Mouse (Mus musculus) cerebellum, adult 18-20 months (tissue): ENCODE data around the gene Gm20517.
"Not testable (repeated sequence)": the region's sequence is repeated elsewhere in the genome, so short reads cannot be mapped to it uniquely, and the experiment has no call there.

Experiments
- DNase-seq, 2 experiments: peaks; one replicate each; pipeline ENCODE4 v3.0.0; 2021

Gene Gm20517

DNA sequence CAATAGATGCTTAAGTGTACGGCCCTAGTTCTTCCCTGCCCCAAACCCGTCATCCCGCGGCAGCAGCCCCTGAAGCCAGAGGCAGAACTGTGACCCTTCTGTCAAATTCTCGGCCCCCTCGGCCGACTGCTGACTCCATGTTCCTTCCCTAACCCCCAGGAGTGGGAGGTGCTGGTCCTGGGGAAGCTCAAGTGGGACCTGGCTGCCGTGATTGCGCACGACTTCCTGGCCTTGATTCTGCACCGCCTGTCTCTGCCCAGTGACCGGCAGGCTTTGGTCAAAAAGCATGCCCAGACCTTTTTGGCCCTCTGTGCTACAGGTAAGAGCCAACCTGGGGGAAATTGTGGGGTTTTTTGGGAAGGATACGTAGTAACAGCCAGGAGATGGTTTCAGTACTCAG, 14.1 kb upstream of the Gm20517 start:
- no peak for DNase-seq

GRCm38 (mm10) chr17:47597838-47598579, 13.4 kb upstream of the Gm20517 start:
- DNase-seq = peak; percentile 16 to 45

DNA sequence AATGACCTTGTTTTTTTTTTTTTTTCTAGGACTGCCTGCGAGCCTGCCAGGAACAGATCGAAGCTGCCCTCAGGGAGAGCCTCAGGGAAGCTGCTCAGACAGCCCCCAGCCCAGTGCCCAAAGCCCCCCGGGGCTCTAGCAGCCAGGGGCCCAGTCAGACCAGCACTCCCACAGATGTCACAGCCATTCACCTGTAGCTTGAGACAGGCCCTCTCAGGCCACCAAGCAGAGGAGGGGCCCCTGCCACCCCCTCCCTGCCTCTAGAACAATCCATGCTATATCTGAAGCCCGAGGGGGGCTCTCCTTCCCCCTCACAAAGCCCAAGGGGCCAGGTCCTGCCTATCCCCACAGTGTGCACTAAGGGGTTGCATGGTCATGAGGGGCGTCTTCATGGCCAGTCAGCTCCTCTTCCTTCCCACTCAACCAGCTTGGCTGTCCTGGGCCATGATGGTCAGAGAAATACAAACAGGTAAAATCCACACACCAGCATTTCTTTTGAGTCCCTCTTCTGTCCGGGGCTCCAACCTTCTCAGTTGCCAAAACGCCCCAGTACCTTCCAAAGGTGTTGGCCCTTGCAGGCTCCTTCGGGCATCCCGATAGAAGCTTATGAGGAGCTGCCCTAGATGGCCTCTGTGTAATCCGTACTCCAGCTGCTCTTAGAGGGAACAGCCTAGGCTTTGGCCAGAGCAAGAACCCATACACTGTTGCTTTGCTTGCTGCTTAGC, 12.6 kb upstream of the Gm20517 start:
- DNase-seq = not testable (repeated sequence)

- DNase-seq = peak in 1 of 2 experiments; percentile 2
These were observed 11.7 kb upstream of the Gm20517 start for GRCm38 (mm10) chr17:47599511-47600297.

DNA sequence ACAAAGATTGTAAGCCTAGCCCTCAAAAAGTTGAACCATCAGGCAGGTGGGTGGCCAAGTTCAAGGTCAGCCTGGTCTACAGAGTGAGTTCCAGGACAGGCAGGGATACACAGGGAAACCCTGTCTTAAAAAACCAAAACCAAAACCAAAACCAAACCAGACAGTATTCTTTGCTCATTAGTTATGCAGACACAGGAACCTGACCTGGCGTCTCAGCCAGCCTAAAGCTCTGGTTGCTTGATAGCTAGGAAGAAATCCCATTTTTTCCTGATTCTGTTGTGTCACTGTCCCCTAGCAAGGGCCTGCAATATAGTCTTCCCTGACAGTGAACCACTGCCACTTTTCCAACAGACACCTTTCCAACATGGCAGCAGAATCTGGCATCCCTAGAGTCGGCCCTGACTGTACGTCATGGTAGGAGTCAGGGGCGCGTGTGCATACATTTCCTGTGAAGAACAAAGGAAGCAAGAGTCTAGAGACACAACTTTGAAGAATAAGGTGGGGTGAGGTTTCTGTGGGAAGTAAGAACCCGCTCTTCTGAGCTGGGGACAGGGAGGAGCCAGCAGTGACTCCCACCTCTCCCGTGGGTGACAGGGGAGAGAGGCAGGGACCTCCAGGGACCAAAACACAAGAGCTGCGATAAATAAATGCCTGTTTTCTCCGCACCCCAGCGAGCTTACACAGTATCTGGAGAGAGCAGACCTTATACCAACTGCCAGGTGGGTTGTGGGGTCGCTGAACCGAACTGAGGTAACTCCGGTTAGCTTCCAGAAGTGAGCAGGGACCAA, 10.6 kb upstream of the Gm20517 start:
- peak in 1 of 2 experiments; percentile 1 for DNase-seq

- peak in 1 of 2 experiments; percentile 2 for DNase-seq
These were observed 10.0 kb upstream of the Gm20517 start for GRCm38 (mm10) chr17:47601389-47601755.

GRCm38 (mm10) chr17:47602289-47602688, 9.1 kb upstream of the Gm20517 start:
- DNase-seq = peak in 1 of 2 experiments; percentile 1

- no peak for DNase-seq
These were observed 5.2 kb upstream of the Gm20517 start for GRCm38 (mm10) chr17:47606220-47606619.

DNA sequence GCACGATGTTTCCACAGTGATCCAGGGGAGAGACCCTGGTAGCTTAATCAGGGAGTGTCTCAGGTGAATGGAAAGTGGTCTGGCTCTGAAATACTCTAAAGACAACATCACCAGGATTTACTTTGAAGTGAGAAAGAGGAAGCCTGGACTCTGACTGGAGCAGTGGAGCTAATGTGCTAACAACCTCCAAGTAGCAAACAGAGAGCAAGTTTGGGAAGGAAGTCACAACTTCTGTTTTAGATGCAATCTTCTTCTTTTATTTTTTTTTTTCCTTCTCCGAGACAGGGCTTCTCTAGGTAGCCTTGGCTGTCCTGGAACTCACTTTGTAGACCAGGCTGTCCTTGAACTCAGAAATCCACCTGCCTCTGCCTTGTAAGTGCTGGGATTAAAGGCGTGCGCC, 2.2 kb upstream of the Gm20517 start:
- DNase-seq = no peak

DNA sequence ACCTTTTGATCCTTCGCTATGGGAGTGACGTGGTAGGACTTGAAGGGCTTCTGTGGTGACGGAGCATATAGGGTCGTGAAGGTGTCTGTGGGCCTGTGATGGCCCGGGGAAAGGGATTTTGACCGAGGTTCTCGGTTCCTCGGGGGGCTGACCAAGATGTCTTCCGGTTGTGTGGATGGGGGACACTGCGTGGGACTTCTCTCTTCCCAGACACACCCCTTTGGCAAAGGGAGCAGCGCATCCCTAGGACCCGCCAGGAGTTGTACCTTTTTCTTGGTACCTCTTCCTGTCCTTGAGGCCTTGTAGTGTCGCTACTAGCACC, 233 bp downstream of the Gm20517 start:
- no peak for DNase-seq

DNA sequence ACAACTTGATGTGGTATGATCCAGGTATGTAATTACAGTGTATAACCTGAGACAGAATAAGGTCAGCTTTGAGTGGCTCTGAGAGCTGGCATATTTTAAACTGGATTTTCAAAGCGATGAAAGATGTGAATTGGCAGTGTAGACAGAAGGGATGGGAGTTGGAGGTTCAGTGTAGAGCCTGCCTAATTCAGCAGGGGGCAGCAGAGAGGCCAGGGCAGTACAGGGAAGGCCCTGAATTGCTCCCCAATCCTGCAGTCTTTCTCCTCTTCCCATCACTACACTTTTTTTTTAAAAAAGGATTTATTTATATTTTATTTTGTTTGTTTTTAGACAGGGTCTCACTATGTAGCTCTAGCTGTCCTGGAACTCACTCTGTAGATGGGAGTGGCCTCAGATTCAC, 2.6 kb downstream of the Gm20517 start:
- DNase-seq = peak in 1 of 2 experiments; percentile 19

DNA sequence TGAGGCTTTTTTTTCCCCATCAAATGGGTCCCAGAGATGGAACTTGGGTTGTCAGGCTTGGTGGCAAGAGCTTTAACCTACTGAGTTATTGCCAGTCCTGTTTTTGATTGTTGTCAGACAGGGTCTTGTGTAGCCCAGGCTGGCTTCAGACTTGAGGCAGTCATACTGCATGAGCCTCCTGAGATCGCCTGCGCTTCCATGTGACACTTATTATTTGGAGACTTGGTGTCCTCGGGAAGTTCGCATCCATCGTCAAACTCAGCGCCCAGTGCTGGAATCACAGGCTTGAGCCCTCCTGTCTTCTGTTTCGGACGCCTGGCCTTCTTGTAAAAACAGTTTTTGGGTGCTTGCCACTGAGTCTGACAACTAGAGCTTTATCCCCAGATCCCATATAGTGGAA, 4.7 kb downstream of the Gm20517 start:
- no peak for DNase-seq

GRCm38 (mm10) chr17:47616652-47617051, 5.3 kb downstream of the Gm20517 start:
- no peak for DNase-seq

DNA sequence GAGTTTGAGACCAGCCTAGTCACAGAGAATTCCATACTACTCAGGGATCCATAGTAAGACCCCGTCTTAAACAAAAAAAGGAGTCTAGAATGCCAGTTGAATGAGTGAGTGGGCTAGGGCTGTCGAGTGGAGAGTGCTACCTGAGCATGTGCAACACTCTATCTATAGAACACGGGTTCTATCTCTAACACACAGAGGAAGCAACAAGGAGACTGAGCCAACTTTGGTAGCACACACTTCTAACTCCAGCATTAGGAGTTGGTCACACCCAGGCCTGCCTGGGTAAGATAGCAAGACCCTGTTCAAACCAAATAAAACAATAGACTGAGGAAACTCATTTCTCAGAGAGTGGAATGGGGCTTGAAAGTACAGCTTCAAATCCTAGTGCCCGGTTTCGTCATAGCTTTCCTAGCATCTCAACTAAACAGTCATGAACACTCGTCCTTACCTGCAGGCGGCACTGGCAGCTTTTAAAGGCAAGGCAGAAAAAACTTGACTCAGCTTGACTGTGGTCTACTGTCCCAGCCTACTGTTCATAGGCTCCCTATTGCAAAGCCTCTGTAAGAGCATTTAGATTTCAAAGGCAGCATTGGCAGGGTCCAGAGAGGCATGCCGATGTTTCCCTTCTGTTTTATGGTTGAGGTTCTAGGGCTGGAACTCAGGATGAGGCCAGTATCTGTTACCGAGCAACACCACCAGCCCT, 6.4 kb downstream of the Gm20517 start:
- DNase-seq = no peak

DNA sequence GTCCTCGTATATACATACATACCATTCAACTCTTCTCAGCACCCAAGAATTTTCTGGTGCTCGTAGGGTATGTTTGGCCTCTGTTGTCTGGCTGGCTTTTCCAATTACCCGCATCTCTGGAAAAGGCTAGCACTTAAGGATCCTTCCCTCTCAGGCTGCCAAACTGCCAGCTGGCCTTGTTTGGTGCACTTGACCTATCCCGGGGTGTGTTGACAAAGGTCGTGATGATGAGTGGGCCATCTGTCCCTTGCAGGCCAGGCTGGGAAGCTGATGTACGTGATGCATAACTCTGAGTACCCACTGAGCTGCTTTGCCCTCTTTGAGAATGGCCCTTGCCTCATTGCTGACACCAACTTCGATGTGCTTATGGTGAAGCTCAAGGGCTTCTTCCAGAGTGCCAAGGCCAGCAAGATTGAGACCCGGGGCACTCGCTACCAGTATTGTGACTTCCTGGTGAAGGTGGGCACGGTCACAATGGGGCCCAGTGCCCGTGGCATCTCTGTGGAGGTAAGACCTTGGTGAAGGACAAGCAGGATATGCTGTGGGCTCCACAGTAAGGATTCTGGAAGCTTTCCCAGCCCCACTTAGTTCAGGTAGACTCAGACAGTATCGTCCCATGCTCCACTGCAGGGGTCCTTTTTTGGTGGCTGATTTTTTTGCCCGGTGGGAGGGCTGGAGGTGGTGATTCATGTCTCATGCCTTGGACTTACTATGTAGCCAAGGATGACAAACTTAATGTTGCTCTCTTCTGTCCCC, 7.3 kb downstream of the Gm20517 start:
- peak in 1 of 2 experiments; percentile 38 for DNase-seq

- DNase-seq = no peak
These were observed 11.6 kb downstream of the Gm20517 start for GRCm38 (mm10) chr17:47622912-47623554.

- not testable (repeated sequence) for DNase-seq
These were observed 13.2 kb downstream of the Gm20517 start for GRCm38 (mm10) chr17:47624572-47624971.

DNA sequence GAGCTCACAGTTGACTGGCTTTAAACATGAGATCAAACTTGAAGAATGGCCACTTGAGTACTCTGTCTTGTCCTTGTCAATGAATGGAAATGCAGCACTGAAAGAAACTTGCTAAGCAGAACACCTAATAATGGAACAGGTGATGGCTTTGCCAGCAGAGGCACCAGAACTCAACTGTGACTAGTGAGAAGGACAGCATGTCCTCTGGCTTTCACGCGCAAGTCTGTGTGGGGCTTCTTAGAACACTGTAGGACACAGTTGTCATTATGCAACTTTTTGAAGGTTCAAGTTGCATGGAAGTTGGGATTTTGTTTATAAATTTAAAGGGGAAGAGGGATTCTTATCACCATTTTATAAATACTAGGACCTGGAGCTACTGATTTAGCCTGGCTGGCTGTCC, 13.7 kb downstream of the Gm20517 start:
- DNase-seq = no peak

GRCm38 (mm10) chr17:47626031-47626430, 14.6 kb downstream of the Gm20517 start:
- DNase-seq = no peak

GRCm38 (mm10) chr17:47627791-47628190, 16.4 kb downstream of the Gm20517 start:
- DNase-seq = no peak
